Mouse (Mus musculus) kidney, embryonic 14.5 days (tissue): Measurements from ENCODE around the gene Scaf1. TPM values are rescaled to one million over a fixed set of nuclear protein-coding genes. Genes with fewer than 3 reads are reported as not detected.

ENCODE experiments used
- ATAC-seq: fragments of 200-750 bp; cut with Nextera tagmentation; 2 replicates; pipeline ENCODE4 v1.8.0; 2017; ENCODE audit warnings: moderate number of reproducible peaks, mild to moderate bottlenecking, moderate TSS enrichment, moderate library complexity; ENCODE audit not compliant: low FRiP score, low TSS enrichment
- H3K27ac ChIP-seq: fragments of 300-500 bp; sonication (generic); 2 replicates; pipeline ENCODE4 v1.5.1; 2014; ENCODE audit warnings: low read depth, mild to moderate bottlenecking, low read length, moderate library complexity, mixed read lengths
- H3K27me3 ChIP-seq: fragments of 300-500 bp; sonication (generic); 2 replicates; pipeline ENCODE4 v1.6.1; 2014; ENCODE audit warnings: mild to moderate bottlenecking, low read length; ENCODE audit not compliant: control insufficient read depth, insufficient read depth
- H3K36me3 ChIP-seq: fragments of 300-500 bp; sonication (generic); 2 replicates; pipeline ENCODE4 v1.6.1; 2014; ENCODE audit warnings: low read length, mixed read lengths; ENCODE audit not compliant: control insufficient read depth, insufficient read depth
- H3K4me1 ChIP-seq: fragments of 300-500 bp; sonication (generic); 2 replicates; pipeline ENCODE4 v1.6.1; 2014; ENCODE audit warnings: low read length, mixed read lengths; ENCODE audit not compliant: control insufficient read depth, insufficient read depth
- H3K4me2 ChIP-seq: fragments of 300-500 bp; sonication (generic); replicated peaks from 2 replicates; pipeline ENCODE4 v1.6.1; 2014; ENCODE audit warnings: low read depth, mild to moderate bottlenecking, low read length
- H3K4me3 ChIP-seq: fragments of 300-500 bp; sonication (generic); 2 replicates; pipeline ENCODE4 v1.5.1; 2014; ENCODE audit warnings: mild to moderate bottlenecking, low read length
- H3K9ac ChIP-seq: fragments of 300-500 bp; sonication (generic); 2 replicates; pipeline ENCODE4 v1.6.1; 2014; ENCODE audit warnings: low read depth, mild to moderate bottlenecking, low read length, moderate library complexity
- H3K9me3 ChIP-seq: fragments of 300-500 bp; sonication (generic); 2 replicates; pipeline ENCODE4 v1.6.1; 2016; ENCODE audit warnings: low read length; ENCODE audit not compliant: control insufficient read depth
- WGBS: fragments of 180-500 bp; shearing (Covaris S2); extraction: QIAGEN DNeasy Blood & Tissue Kit; methylation state at CpG from one replicate; pipeline ENCODE4 v1.1.7; 2014; 5-methylcytosine and 5-hydroxymethylcytosine counted together
- microRNA-seq: library from miRNA; unstranded; fragments of <30 nt; microRNA quantifications from one replicate; pipeline ENCODE4, GENCODE M21; 2016
- polyA plus RNA-seq: library from polyadenylated mRNA; unstranded; fragments of >200 nt; fragmentation: Nextera tagmentation; extraction: Ambion mirVana; gene quantifications from 2 replicates; pipeline ENCODE4 v1.2.1, GENCODE M21; 2014

Gene Scaf1
- polyA plus RNA-seq, 1 experiment from 2014 or later = 54.0 TPM

DNA sequence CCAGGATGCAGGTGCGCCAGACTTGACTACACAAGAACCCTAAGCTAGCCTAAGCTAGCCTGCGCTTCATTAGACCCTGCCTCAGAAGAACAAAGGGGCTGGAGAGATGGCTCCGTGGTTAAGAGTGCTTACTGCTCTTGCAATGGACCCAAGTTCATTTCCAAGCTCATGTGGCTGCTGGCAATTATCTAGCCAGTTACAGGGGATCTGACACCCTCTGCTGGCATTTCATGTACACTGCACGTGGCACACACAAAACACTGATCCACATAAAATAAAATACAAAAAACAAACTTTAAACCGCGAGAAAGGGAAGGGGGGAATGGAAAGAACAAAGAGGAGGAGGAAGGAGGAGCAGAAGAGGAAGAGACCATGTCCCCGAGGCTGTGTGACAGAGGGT lies 58.0 kb downstream of the Scaf1 start:
- H3K9me3 ChIP-seq = no peaks in the 10 kb centered on the region
- H3K27ac ChIP-seq = no peak overlapping the region
- no peak for ATAC-seq
- no peaks in the 10 kb centered on the region for H3K27me3 ChIP-seq
- no peak overlapping the region for H3K4me2 ChIP-seq
- WGBS = 59% methylated on average over 7 of the region's 7 CpGs
- H3K4me1 ChIP-seq = no peaks in the 10 kb centered on the region
- no peak overlapping the region for H3K9ac ChIP-seq
- H3K4me3 ChIP-seq = no peak overlapping the region
- peaks cover 11% of the 10 kb centered on the region; the same call in 1 of the 2 replicates for H3K36me3 ChIP-seq

DNA sequence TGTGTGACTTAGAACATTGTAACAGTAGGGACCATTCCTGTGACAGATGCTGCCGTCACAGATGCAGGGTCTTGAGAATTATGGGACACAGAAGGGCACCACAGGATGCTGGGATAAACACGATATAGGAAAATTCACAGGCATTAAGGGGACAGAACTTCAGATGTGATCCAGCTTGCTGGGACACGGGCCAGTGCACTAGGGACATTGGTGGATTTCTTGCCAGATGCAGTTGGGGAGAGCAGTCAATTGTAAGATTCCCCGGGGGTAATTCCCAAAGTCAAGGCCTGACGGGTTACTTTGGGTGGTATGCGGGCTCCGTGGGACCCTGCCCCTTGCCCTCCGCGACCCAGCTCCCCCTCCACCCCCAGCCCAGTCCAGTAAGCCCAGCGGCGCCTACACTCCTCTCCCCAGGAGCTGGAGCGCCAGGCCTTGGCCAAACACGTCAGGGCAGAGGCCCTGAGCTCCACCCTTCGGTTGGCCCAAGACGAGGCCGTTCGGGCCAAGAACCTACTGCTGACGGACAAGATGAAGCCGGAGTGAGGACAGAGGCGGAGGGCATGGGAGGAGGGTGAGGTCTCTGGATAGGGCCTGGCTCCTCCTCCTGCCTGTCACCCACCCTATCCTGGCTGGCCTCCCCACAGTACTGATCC lies 58.9 kb downstream of the Scaf1 start:
- no peak overlapping the region for H3K4me3 ChIP-seq
- ATAC-seq = no peak
- H3K9me3 ChIP-seq = no peaks in the 10 kb centered on the region
- H3K27ac ChIP-seq = no peak overlapping the region
- H3K9ac ChIP-seq = no peak overlapping the region
- 67% methylated on average over 20 of the region's 20 CpGs for WGBS
- H3K27me3 ChIP-seq = no peaks in the 10 kb centered on the region
- H3K36me3 ChIP-seq = peaks cover 4% of the 10 kb centered on the region; the same call in 1 of the 2 replicates
- H3K4me2 ChIP-seq = no peak overlapping the region
- 0 out of 2 replicates have a peak, but pooled peaks cover under 1% of the 10 kb centered on the region for H3K4me1 ChIP-seq

DNA sequence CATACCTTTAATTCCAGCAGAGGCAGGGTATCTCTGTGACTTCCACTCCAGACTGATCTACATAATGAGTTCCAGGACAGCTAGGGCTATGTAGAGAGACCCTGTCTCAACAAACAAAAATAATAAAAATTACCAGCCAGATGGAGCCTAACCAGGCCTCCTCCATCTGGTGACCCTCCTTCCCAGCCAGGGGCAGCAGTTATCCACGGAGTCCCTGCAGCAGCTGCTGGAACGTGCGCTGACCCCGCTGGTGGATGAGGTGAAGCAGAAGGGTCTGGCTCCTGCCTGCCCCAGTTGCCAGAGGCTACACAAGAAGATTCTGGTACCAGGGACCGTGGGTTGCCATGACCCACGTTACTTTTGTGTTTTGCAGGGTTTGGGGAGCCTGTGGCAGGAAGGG lies 59.9 kb downstream of the Scaf1 start:
- Histone ChIP-seq H3K9me3 (no peaks in the 10 kb centered on the region), H3K4me2 (no peak overlapping the region), H3K27ac (no peak overlapping the region), H3K4me3 (no peak overlapping the region), H3K36me3 (no peaks in the 10 kb centered on the region; the same call in 1 of the 2 replicates), H3K27me3 (peaks cover 4% of the 10 kb centered on the region; the same call in 1 of the 2 replicates), H3K9ac (no peak overlapping the region), H3K4me1 (peaks cover 8% of the 10 kb centered on the region)
- 63% methylated on average over 6 of the region's 6 CpGs for WGBS
- ATAC-seq = no peak

DNA sequence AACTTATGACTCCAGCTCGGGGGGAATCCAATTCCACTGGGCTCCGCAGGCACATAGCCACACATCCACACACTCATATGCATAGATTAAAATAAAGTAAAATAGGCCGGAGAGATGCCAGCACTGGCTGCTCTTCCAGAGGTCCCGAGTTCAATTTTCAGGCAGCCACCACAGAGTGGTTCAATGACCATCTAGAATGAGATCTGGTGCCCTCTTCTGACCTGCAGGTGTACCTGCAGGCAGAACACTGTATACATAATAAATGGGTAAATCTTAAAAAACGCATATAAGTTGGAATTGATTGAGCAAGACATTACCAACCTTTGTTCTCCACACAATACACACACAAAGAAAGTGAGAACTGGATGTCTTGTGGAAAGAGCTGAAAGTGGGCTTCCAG lies 60.5 kb downstream of the Scaf1 start:
- WGBS = 61% methylated on average over 5 of the region's 5 CpGs
- no peaks in the 10 kb centered on the region for H3K36me3 ChIP-seq
- ATAC-seq = no peak
- peaks cover 6% of the 10 kb centered on the region; the same call in 1 of the 2 replicates for H3K27me3 ChIP-seq
- H3K9ac ChIP-seq = no peak overlapping the region
- H3K9me3 ChIP-seq = no peaks in the 10 kb centered on the region
- H3K4me3 ChIP-seq = no peak overlapping the region
- peaks cover 8% of the 10 kb centered on the region for H3K4me1 ChIP-seq
- H3K4me2 ChIP-seq = no peak overlapping the region
- H3K27ac ChIP-seq = no peak overlapping the region

DNA sequence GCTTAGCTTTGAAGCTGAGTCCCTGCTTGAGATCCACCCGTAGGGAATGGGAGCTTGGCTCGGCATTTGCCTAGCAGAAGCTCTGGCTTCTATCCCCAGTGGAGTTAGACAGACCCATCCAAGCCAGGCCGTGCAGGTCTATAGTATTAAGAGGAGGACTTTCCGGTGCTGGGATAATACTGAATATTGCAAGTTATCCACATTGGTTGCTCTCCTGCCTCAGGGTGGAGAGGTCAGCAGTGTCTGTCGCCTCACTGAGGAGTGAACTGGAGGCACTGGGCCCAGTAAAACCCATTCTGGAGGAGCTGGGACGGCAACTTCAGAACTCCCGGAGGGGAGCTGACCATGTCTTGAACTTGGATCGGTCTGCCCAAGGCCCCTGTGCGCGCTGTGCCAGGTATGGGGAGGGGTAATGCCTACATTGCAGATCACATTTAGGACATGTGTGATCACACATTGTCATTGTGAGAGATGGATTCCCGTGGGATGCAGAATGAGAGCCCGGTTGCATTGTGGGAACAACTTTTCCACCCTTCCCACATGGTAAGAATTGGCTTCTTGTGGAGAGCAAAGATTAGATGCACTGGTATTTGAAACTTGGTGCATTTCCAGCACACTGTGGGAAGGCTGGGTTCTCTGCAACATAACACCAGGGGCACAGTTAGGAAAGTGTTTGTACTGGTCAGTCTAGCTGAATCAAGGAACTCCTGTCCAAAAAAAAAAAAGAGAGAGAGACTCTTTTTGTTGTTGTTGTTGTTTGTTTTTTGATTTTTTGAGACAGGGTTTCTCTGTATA lies 61.9 kb downstream of the Scaf1 start:
- no peak for ATAC-seq
- Histone ChIP-seq H3K9ac (no peak overlapping the region), H3K9me3 (no peaks in the 10 kb centered on the region), H3K27ac (no peak overlapping the region), H3K4me1 (peaks cover 8% of the 10 kb centered on the region), H3K27me3 (peaks cover 18% of the 10 kb centered on the region), H3K4me3 (no peak overlapping the region), H3K36me3 (no peaks in the 10 kb centered on the region), H3K4me2 (no peak overlapping the region)
- WGBS = 88% methylated on average over 12 of the region's 12 CpGs

DNA sequence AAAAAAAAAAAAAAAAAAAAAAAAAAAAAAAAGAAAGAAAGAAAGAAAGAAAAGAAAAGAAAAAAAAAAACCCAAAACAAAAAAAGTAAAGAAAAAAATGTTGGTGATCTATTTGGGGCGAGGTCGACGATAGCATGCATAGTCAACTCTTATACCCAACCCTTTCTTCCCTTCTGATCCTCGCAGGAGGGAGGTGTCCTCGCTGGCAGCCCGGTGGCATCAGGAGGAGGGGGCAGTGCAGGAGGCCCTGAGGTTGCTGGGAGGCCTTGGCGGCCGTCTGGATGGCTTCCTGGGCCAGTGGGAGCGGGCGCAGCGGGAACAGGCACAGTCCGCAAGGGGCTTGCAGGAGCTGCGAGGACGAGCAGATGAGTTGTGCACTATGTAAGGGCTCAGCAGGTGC lies 62.6 kb downstream of the Scaf1 start:
- WGBS = 55% methylated on average over 14 of the region's 14 CpGs
- H3K4me2 ChIP-seq = no peak overlapping the region
- H3K9ac ChIP-seq = no peak overlapping the region
- H3K4me3 ChIP-seq = no peak overlapping the region
- H3K27me3 ChIP-seq = peaks cover 18% of the 10 kb centered on the region
- H3K27ac ChIP-seq = no peak overlapping the region
- ATAC-seq = no peak
- H3K36me3 ChIP-seq = no peaks in the 10 kb centered on the region
- peaks cover 8% of the 10 kb centered on the region for H3K4me1 ChIP-seq
- no peaks in the 10 kb centered on the region for H3K9me3 ChIP-seq

Small RNA genes lying within 50 kb of the gene (microRNA-seq; reads per million reads assigned to microRNA genes)
- not detected for gene Mir7054

Other genes with a start within 250 kb of the Scaf1 start
- 59.5 and 61.9 TPM in 2 replicates for gene Nup62, start 200.3 kb downstream of the Scaf1 start, polyA plus RNA-seq
- gene Il4i1, start 200.0 kb downstream of the Scaf1 start, polyA plus RNA-seq = 1.7 and 2.0 TPM in 2 replicates
- 2.5 and 6.3 TPM in 2 replicates for gene Atf5, start 199.7 kb downstream of the Scaf1 start, polyA plus RNA-seq
- gene Akt1s1, start 167.4 kb downstream of the Scaf1 start, polyA plus RNA-seq = 51.4 and 86.5 TPM in 2 replicates
- gene Tbc1d17, start 167.3 kb downstream of the Scaf1 start, polyA plus RNA-seq = 57.0 and 65.3 TPM in 2 replicates
- 27.0 and 30.4 TPM in 2 replicates for gene Pnkp, start 159.2 kb downstream of the Scaf1 start, polyA plus RNA-seq
- 441 and 501 TPM in 2 replicates for gene Ptov1, start 146.6 kb downstream of the Scaf1 start, polyA plus RNA-seq
- gene Med25, start 123.7 kb downstream of the Scaf1 start, polyA plus RNA-seq = 80.0 and 86.3 TPM in 2 replicates
- 21.9 and 22.3 TPM in 2 replicates for gene Fuz, start 120.3 kb downstream of the Scaf1 start, polyA plus RNA-seq
- 80.5 and 88.5 TPM in 2 replicates for gene Ap2a1, start 86.9 kb downstream of the Scaf1 start, polyA plus RNA-seq
- gene Tsks, start 73.2 kb downstream of the Scaf1 start, polyA plus RNA-seq = 0.37 TPM in 1 of 2 replicates, not detected in the other
- 13.7 and 19.2 TPM in 2 replicates for gene Cpt1c, start 41.5 kb downstream of the Scaf1 start, polyA plus RNA-seq
- gene Prmt1, start 29.8 kb downstream of the Scaf1 start, polyA plus RNA-seq = 258 and 308 TPM in 2 replicates
- 66.2 and 81.6 TPM in 2 replicates for gene Irf3, start 18.7 kb downstream of the Scaf1 start, polyA plus RNA-seq
- 54.9 and 71.1 TPM in 2 replicates for gene Bcl2l12, start 17.7 kb downstream of the Scaf1 start, polyA plus RNA-seq
- gene Rras, start 1.6 kb upstream of the Scaf1 start, polyA plus RNA-seq = 31.8 and 35.2 TPM in 2 replicates
- gene Prr12, start 36.5 kb upstream of the Scaf1 start, polyA plus RNA-seq = 16.3 and 18.9 TPM in 2 replicates
- 65.3 and 75.0 TPM in 2 replicates for gene Nosip, start 46.1 kb upstream of the Scaf1 start, polyA plus RNA-seq
- 27.0 and 27.3 TPM in 2 replicates for gene Prrg2, start 46.3 kb upstream of the Scaf1 start, polyA plus RNA-seq
- 301 and 308 TPM in 2 replicates for gene Rcn3, start 75.9 kb upstream of the Scaf1 start, polyA plus RNA-seq
- gene Fcgrt, start 87.5 kb upstream of the Scaf1 start, polyA plus RNA-seq = 48.9 and 67.4 TPM in 2 replicates
- gene Rps11, start 108.1 kb upstream of the Scaf1 start, polyA plus RNA-seq = 1,882 and 1,923 TPM in 2 replicates
- 1,416 and 1,603 TPM in 2 replicates for gene Rpl13a, start 112.4 kb upstream of the Scaf1 start, polyA plus RNA-seq
- 0.19 and 0.47 TPM in 2 replicates for gene Gm45713, start 119.9 kb upstream of the Scaf1 start, polyA plus RNA-seq
- 1.0 and 1.3 TPM in 2 replicates for gene Flt3l, start 120.1 kb upstream of the Scaf1 start, polyA plus RNA-seq
- 101 and 110 TPM in 2 replicates for gene Pih1d1, start 137.9 kb upstream of the Scaf1 start, polyA plus RNA-seq
- gene Aldh16a1, start 138.2 kb upstream of the Scaf1 start, polyA plus RNA-seq = 46.6 and 58.0 TPM in 2 replicates
- 0.10 and 0.28 TPM in 2 replicates for gene Slc17a7, start 147.6 kb upstream of the Scaf1 start, polyA plus RNA-seq
- gene Gfy, start 163.2 kb upstream of the Scaf1 start, polyA plus RNA-seq = not detected in 2 replicates
- not detected in 2 replicates for gene Pth2, start 164.6 kb upstream of the Scaf1 start, polyA plus RNA-seq
- 0.93 and 1.1 TPM in 2 replicates for gene Ccdc155, start 188.5 kb upstream of the Scaf1 start, polyA plus RNA-seq
- gene Dkkl1, start 195.8 kb upstream of the Scaf1 start, polyA plus RNA-seq = 0.44 and 1.1 TPM in 2 replicates
- gene Tead2, start 199.4 kb upstream of the Scaf1 start, polyA plus RNA-seq = 206 and 234 TPM in 2 replicates
- 0.60 and 1.2 TPM in 2 replicates for gene Cd37, start 222.8 kb upstream of the Scaf1 start, polyA plus RNA-seq
- gene Slc6a16, start 224.7 kb upstream of the Scaf1 start, polyA plus RNA-seq = 0.18 and 0.20 TPM in 2 replicates